Mouse (Mus musculus) adrenal gland, postnatal 14 days (tissue): ENCODE measurements around the gene Fgfr2. TPM values are rescaled to one million over a fixed set of nuclear protein-coding genes. Genes with fewer than 3 reads are reported as not detected.
A peak's percentile ranks its signal among the peaks of the same experiment; 100 is the strongest.

ENCODE experiments used
- DNase-seq: peaks from one replicate; pipeline ENCODE4 v3.0.0; 2021; ENCODE audit warnings: mixed read lengths
- total RNA-seq: library from RNA; stranded (reverse); gene quantifications from 2 replicates; pipeline ENCODE4 v1.2.3, GENCODE M21; 2021

The Fgfr2 gene
- total RNA-seq, 1 experiment from 2014 or later: 227 TPM

DNA sequence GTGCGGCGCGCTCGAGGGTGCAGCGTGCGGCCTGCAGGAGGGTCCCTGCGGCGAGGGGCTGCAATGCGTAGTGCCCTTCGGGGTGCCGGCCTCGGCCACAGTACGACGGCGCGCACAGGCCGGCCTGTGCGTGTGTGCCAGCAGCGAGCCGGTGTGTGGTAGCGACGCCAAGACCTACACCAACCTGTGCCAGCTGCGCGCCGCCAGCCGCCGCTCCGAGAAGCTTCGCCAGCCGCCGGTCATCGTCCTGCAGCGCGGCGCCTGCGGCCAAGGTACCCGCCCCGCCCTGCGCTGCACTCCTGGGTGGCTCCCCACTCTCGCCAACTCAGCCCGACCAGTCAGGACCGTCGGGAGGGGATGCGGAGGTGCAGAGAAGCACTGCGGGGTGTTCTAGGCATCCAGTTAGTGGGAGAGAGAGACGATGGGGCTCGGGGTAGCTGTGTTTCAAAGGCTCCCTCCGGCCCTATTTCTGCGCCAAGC is 2186.6 kb downstream of the Fgfr2 start:
- DNase-seq: peak; percentile 72

DNA sequence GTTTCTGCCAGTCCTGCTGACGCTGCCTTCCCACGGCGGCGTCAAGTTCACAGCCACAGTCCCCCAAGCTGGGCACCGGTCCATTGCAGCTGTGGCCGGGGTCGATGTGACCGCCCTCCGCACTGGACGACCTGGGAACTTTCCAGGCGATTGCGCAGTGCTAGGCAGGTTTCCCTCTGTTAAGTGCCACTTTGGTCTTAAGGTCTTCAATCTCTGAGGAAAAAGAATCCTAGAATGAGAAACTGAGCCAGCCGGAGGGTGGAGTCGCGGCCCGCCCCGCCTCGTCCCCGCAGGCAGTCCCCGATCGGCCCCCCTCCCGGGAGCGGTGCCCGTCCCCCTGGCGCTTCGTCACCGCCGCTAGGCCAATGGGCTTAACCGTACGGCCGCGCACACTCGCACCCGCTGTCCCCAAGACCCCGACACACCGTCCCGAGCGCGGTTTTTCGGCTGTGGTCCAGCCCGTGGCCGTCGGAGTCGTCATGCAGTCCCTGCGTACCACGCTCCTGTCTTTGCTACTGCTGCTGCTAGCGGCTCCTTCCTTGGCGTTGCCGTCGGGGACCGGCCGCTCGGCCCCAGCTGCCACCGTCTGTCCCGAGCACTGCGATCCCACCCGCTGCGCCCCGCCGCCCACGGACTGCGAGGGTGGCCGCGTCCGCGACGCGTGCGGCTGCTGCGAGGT is 2187.2 kb downstream of the Fgfr2 start, which contains the start of gene Htra1:
Gene Htra1 (plus strand): TSS at position 319 of the 679 bp plus-strand sequence.
- peak; percentile 92 for DNase-seq

DNA sequence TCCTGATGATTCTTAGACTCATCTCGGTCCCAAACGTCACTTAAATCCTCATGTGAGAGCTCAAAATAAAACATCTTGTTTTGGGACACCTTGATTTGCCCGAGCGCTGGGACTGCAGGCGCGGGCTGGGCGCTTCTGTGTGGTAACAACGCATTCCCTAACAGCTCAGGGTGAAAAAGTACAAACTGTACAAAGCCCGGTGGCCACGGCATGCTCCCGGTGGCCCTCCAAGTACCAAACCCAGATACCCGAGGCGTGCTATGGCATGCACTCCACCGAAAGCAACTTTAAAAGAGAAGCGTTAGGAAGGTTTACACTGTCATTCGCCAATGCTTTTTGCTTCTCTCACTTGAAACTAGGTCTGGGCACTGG is 2187.7 kb downstream of the Fgfr2 start:
- DNase-seq: peak; percentile 46

DNA sequence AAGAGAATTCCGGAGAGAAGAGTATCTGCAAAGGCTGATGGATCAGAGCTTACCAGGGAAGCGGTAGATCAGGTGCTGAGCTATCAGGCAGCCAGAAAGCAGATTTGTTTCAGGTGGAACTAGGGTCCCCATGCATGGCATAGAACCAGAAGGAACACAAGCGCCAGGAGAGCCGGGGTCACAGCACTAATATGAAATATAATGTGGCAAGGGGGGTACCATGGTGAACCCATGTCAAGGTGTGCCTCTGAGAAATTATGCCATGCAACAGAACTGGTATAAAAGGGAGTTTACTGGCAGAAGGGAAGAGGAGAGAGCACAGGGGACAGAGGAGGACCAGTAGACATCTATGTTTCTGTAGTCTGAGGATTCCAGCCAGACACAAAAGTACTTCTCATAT is 2188.5 kb downstream of the Fgfr2 start:
- DNase-seq: no peak

DNA sequence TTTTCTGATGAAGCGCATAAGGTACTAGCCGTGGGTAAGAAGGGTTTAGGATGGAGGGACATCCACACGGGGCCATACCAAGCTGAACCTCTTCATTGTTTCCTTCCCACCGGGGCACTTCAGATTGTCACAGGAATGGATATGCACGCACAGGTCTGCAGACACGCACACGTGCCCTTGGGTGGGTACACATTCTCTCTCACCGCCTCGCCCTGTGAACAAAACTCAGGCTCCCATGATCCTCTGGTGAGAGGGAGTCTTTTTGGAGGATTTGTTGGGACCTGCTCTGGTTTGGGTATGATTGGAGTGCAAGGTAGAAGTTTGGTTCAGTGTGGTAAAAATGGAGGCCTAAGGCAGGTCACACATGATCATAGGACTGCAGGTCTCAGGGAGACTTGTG is 2190.2 kb downstream of the Fgfr2 start:
- DNase-seq: no peak

DNA sequence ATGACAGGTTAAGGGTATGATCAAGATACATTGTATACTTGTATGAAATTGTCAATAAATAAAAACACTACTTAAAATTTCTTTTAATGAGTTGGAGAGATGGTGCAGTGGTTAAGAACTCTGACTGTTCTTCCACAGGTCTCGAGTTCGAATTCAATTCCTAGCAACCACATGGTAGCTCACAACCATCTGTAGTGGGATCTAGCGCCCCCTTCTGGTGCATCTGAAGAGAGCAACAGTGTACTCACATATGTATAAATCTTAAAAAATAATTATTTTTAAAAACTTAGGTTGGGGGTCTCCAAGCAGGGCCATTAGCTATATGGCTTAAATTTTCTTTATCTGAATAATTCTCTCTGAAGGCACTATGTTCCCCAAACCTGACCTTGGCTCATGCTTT is 2192.7 kb downstream of the Fgfr2 start:
- DNase-seq: no peak

DNA sequence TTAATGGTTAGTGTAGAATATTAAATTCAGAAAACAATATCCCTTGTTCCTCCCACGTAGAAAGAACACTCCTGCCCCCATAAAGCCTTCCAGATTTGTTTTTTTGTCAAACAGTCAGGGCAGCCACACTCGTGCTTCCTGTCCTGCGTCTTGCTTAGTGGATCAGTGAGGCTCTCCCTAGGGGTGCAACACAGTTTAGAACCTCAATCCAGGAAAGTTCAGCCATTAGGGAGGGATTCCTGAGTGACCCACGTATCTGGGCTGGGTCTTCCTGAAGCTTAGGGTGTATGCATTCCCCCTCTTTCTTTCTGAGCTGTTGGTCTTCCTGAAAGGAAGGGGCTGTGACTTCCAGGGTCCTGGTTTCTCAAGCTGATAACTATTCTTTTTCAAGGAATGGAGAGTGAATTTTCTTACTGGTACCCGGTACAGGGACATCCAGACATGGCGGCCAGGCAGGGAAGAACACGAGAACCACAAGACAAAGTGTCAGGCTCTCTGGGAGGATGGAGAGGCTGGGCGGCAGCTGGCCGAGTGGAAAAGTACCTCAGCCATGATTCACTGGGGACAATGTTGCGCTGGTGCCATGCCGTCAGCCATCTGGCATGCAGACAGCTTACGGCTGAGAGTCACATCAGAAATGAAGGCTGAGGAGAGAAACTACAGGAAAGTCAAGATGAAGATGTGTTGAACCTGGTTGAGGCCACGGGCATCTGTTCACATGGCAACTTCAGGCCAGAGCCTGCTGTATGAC is 2200.0 kb downstream of the Fgfr2 start:
- DNase-seq: peak; percentile 81

DNA sequence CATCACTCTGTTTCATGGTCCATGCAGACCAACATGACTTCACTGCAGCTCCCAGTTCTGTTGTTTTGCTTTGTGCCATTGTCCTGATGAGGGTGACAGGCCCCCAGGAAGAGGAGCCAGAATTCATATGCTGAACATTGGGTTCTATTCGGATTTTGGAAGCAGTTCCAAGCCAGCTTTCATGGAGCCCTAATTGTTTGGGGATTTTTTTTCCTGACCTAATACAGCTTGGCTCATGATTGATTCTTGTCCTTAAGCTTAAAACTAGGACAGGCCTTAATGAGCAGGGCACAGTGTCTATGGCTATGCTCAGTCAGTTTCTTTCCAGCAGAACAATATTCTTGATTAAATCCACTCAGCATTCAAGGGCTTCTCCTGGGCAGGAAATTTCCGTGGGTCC is 2204.9 kb downstream of the Fgfr2 start:
- no peak for DNase-seq

DNA sequence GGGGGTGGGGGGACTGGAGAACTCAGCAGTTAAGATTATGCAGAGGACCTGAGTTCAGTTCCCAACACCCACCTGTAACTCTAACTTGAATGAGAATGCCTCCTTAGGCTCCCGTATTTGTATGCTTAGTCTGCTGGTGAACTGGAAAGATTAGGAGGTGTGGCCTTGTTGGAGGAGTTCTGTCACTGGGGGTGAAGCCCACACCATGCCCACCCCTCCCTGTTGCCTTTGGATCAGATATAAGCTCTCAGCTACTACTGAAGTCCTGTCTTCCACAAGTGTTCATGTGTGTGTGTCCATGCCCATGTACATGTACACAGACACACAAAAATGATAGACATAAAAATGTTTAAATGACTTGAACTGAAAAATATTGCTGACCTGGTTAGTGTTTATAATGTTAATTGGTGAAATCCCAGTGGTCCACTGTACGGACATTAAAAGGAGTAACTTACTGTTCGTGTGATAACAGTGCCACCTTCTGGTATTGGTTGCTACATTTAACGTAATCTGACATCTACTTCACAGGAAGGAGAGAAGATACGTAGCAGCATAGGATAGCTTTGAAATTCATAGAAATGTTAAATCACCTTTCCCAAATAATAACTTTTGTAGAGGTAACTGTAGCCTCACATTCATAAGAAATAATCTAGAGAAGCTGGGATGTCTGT is 2208.3 kb downstream of the Fgfr2 start:
- peak; percentile 26 for DNase-seq

DNA sequence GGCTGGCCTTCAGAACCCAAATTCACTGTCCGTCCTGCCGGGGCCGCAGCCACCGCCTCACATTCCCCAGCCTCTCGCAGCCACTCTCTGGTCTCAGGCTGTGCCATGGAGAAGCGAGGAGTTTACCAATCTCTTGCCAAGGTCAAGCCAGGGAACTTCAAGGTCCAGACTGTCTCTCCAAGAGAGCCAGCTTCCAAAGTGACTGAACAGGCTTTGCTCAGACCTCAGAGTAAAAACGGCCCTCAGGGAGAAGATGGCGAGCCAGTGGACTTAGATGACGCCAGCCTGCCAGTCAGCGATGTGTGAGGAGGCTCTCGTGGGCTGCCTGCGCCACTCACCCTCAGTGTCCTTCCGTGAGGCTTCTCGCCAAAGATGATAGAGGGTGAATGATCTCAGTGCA is 2212.3 kb downstream of the Fgfr2 start:
- peak; percentile 80 for DNase-seq

DNA sequence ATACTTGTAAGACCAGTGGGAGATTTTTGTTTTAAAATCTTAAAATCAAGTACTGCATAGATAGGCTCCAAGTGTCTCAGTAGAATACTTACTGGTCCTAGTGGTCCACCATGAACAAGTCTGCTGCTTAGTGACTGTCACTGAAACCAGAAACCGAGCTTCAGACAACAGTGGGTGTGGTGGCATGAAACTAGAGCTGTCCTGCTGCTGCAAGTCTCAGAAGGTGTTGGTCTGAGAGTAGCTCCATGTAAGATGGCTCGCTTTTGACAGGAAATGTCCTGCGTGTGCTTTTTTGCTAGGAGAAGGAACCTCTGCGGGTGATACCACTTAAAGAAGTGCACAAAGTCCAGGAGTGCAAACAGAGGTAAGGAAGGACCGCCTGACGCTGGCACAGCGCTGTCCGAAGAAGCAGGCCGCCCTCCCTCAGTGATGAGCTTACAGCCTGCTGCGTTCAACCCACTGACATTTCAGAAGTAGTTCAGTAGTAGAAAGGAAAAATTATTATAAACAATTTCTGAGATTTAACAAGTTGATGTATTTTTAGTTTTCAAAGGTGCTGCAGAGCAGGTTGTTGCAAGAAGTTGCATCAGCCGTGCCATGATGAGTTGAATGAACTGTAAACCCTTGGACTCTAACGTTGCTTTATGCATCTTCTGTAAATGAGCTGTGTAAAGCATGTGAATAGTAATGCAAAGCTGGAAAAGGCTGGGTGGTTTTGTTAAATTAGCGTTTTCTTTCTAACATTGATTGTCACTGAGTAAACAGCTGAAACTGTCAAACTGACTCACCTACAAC is 2218.4 kb downstream of the Fgfr2 start:
- no peak for DNase-seq

DNA sequence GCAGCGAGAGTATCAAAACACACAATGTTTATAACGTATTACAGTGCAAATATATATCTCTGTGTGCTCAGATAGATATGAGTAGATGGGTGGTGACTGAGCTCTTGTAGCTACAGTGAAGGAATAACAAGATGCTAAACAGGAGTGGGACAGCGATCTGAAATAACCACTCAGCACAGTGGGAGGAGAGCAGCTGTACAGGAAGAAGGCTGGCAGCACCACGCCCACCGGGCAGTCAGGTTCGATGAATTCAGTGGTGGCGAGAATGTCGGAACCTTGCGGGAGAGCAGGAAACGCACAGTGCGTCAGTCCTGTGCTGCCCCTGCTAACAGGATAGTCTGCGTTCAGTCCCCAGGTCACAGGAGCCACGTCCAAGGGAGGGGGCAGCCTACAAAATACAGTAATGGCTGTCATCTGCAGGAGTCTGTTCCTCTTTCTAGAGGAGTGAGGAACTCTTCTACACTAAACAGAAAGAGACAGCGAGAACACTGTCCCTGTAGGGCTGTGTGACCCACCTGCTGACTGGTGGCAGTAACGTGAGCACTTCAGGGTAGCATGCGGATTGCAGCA is 2219.6 kb downstream of the Fgfr2 start:
- DNase-seq: no peak

DNA sequence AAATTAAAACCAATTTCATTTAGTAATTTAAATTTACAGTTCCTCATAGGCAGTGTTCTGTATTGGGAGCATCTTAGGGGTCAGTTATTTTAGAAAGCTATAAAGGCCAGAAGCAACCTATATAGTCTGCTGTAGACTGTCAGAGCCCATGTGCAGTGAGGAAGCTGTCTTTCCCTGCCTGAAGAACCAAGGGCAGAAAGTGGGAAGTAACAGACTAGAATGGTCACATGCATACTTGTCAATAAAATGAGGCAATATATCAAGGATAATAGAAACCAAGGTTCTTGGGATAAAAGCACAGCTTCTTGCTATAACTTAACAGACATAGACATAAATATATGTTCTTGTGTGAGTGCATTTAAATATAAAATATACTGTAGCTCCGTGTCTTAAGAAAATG is 2220.2 kb downstream of the Fgfr2 start:
- DNase-seq: no peak

DNA sequence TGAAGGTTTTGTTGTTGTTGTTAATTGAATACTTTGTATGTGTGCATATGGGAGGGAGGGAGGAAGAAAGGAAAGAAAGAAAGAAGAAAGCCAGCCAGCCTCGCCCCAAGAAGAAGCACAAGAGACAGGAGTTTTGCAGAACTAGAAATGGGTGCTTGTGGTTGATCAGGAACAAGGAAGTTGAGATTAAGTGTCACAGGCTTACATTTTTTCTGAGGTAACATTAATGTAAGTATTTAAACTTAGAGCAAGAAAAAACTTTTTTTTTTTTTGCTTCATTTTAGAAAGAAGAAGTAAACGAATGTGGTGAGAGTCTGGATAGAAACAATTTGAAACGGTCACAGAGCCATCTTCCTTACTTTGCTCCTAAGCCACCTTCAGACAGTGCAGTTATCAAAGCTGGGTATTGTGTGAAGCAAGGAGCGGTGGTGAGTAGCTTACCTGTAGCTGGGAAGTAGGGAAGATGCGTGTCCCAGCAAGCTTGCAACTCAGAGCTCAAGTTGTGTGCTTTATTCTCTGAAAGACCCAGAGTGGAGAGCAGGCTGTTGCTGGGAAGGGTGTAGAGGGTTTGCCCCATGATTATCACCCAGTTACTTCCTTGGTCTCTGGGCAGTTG is 2222.8 kb downstream of the Fgfr2 start:
- DNase-seq: no peak

DNA sequence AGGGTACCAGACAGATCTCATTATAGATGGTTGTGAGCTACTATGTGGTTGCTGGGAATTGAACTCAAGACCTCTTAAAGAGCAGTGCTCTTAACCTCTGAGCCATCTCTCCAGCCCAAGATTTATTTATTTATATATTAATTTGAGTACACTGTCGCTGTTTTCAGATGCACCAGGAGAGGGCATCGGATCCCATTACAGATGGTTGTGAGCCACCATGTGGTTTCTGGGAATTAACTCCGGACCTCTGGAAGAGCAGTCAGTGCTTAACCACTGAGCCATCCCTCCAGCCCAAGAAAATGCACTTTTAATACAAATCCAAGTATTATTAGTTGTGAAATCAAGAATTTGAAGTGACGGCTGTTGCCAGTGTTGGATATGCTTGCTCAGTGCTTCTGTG is 2224.8 kb downstream of the Fgfr2 start:
- peak; percentile 27 for DNase-seq

DNA sequence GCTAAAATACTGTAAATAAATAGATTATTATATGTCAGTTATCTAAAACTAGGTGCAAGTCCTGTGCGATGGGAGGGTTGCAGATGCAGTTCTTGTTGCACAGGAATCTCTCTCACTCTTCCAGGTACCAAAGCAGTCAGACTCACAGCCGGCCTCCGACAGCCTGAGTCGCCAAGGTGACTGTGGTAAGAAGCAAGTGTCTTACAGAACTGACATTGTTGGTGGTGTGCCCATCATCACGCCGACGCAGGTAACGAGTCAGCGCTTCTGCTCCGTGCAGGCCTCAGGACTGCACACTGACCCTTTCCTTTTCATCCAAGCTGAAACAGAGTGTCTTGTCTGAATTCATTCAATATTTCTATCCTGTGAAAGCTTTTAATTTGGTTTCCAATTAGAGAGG is 2225.9 kb downstream of the Fgfr2 start:
- no peak for DNase-seq

DNA sequence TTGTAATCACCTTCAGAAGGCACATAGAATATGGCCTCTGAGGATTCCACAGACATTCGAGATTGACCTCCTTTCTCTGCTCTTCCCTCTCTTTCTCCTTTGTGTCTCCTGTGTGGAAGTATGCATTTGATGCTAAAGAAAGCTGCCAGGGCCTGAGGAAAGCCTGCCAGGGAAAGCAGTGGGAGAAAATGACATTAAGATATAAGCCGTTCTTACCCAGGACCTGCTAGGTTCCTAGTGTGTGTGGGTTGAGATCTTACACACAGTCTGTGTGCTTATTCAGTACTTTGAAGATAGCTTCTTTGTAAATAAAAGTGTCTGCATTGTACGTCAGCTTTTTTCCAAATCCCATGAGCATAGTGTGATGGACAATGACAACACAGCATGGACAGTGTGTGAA is 2227.1 kb downstream of the Fgfr2 start:
- no peak for DNase-seq

DNA sequence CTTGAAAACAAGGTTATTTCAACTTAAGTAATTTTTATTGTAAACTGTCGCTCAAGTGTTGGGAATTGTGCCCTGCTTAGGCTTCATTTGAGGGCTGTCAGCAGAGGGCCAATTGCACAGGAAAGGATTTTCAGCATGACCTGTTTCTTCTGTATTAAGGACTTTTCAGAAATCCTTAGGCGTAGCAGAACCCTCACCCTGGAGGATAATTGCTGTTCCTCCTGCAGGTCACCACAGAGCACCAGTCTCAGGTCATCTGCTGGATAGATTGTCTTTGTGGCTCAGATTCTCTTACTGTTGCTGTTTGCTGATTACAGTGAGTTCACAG is 2227.6 kb downstream of the Fgfr2 start:
- no peak for DNase-seq

DNA sequence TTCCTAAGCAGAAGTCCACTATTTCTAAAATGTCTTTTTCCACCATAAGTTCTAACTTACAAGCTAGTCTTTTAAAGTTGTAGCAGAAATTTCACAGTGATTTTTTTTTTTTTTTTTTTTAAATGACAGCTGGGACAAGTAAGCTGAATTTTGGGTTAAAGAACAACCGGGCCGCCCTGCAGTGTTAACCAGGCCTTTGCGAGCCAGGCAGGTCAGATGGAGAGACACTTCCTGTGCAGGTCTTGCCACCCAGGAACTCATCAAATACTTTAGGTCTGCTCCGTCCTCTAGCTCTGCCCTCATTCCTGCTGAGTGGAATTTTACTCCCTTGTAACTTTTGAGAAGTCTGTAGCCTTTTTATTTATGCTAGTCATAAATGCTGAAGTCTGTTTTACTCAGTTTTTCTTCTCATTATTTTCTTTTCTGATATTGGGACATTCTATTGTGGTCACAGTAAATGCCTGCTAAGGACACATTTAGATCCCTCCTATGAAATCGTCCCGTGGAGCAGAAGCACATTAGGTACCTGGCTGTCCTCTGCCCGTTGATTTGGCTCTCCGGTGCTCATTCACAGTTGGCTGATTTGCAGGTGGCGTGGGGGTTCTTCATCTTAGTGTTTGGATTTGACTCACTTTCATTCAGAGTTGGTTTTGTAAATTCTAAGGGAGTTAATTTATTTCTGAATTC is 2228.1 kb downstream of the Fgfr2 start:
- no peak for DNase-seq

DNA sequence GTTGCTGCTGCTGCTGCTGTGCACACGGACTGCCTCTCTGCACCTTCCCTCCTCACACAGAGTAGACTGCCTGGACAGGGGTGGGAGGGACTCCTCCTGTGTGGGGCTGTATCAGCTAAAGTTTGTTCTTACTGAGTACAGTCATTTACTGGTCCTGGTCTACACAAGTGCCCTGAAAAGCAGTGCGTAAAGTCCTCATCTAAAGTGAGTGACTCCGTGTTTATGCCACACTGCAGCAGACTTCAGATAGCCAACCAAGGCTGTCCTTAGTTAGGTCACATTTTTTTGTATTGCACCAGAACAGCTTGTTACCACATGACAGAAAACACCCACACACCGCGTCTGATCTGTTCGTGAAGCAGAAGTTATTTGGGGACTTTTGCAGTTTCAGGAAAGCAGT is 2230.2 kb downstream of the Fgfr2 start:
- peak; percentile 41 for DNase-seq

DNA sequence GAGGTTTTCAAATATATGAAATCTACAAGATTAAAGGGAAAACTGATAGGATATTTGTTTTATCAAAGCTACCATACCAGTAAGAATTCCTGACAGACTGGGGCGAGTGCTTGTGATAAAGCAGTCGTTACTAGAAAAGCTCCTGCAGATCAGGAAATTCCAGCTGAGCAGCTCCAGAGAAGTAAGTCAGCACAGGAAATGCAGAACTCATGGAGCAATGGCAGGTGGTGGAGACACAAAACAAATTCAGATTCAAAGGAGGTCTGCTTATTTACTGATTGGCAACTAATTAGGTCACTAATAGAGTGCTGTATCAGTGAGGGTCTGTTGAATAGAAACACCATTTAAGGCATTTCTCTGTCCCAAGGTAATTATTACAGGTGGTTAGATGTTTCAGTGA is 2232.3 kb downstream of the Fgfr2 start:
- DNase-seq: no peak
